Mouse (Mus musculus): ENCODE data around the gene Kif6. TPM values are rescaled to one million over a fixed set of nuclear protein-coding genes. Genes with fewer than 3 reads are reported as not detected.

The Kif6 gene
- total and polyA plus RNA-seq, 3 experiments, result 2.1 to 2.6 (median 2.3) TPM

GRCm38 (mm10) chr17:49628875-49629274 lies 13.9 kb downstream of the Kif6 start:
- Histone ChIP-seq H3K4me3 (no peak overlapping the region), H3K79me2 (replicated peaks; ENCODE audit: control insufficient read depth, insufficient read depth, low read length) (no peaks in the 10 kb centered on the region), H3K9ac (ENCODE audit: low read depth, low read length) (no peak overlapping the region), H3K27ac (no peak overlapping the region), H3K36me3 (ENCODE audit: control insufficient read depth, insufficient read depth, low read length) (no peaks in the 10 kb centered on the region), H3K27me3 (ENCODE audit: control insufficient read depth, insufficient read depth, low read length) (no peaks in the 10 kb centered on the region), H3K4me1 (ENCODE audit: control insufficient read depth, insufficient read depth, low read length) (peaks cover 1% of the 10 kb centered on the region; the same call in 1 of the 2 replicates)
- TF ChIP-seq POLR2A (IDR thresholded peaks at IDR 0.05; ENCODE audit: insufficient read depth, low read depth, low read length) (no peak), CTCF (IDR thresholded peaks at IDR 0.05) (0 out of 2 replicates have a peak, but pooled peaks have one; percentile 18)
- WGBS, result 93% methylated on average over 8 of the region's 8 CpGs
- intact Hi-C loops (cut with DNase I), result no loop called here
- no peak for DNase-seq

- H3K4me1 ChIP-seq (ENCODE audit: control insufficient read depth, insufficient read depth, low read length), result no peaks in the 10 kb centered on the region
- no peaks in the 10 kb centered on the region for H3K27me3 ChIP-seq (ENCODE audit: control insufficient read depth, insufficient read depth, low read length)
- no peak overlapping the region for H3K9ac ChIP-seq (ENCODE audit: low read depth, low read length)
- no peak for DNase-seq
- no peaks in the 10 kb centered on the region for H3K36me3 ChIP-seq (ENCODE audit: control insufficient read depth, insufficient read depth, low read length)
- no peak for TF ChIP-seq CTCF (IDR thresholded peaks at IDR 0.05)
- no peak for TF ChIP-seq POLR2A (IDR thresholded peaks at IDR 0.05; ENCODE audit: insufficient read depth, low read depth, low read length)
- no peak for TF ChIP-seq EP300 (IDR thresholded peaks at IDR 0.05; ENCODE audit: insufficient read depth, low read depth, low read length)
- H3K4me3 ChIP-seq, result no peak overlapping the region
- no peak overlapping the region for H3K27ac ChIP-seq
- no peaks in the 10 kb centered on the region for H3K79me2 ChIP-seq (replicated peaks; ENCODE audit: control insufficient read depth, insufficient read depth, low read length)
- WGBS, result 54% methylated on average over 8 of the region's 8 CpGs
- intact Hi-C loops (cut with DNase I), result no loop called here
Measured at GRCm38 (mm10) chr17:49633041-49633440, 18.1 kb downstream of the Kif6 start.

- 89% methylated on average over 6 of the region's 6 CpGs for WGBS
- no peak overlapping the region for H3K9ac ChIP-seq (ENCODE audit: low read depth, low read length)
- no peaks in the 10 kb centered on the region for H3K4me1 ChIP-seq (ENCODE audit: control insufficient read depth, insufficient read depth, low read length)
- H3K27me3 ChIP-seq (ENCODE audit: control insufficient read depth, insufficient read depth, low read length), result no peaks in the 10 kb centered on the region
- no peak overlapping the region for H3K27ac ChIP-seq
- no peak for DNase-seq
- intact Hi-C loops (cut with DNase I), result no loop called here
- TF ChIP-seq POLR2A (IDR thresholded peaks at IDR 0.05; ENCODE audit: insufficient read depth, low read depth, low read length) (no peak), CTCF (IDR thresholded peaks at IDR 0.05) (no peak), EP300 (IDR thresholded peaks at IDR 0.05; ENCODE audit: insufficient read depth, low read depth, low read length) (no peak)
- H3K79me2 ChIP-seq (replicated peaks; ENCODE audit: control insufficient read depth, insufficient read depth, low read length), result no peaks in the 10 kb centered on the region
- H3K36me3 ChIP-seq (ENCODE audit: control insufficient read depth, insufficient read depth, low read length), result no peaks in the 10 kb centered on the region
- no peak overlapping the region for H3K4me3 ChIP-seq
Measured at GRCm38 (mm10) chr17:49641903-49642302, 27.0 kb downstream of the Kif6 start.

- no peaks in the 10 kb centered on the region for H3K27me3 ChIP-seq (ENCODE audit: control insufficient read depth, insufficient read depth, low read length)
- no peak overlapping the region for H3K9ac ChIP-seq (ENCODE audit: low read depth, low read length)
- no peak for DNase-seq
- intact Hi-C loops (cut with DNase I), result no loop called here
- no peaks in the 10 kb centered on the region for H3K4me1 ChIP-seq (ENCODE audit: control insufficient read depth, insufficient read depth, low read length)
- 65% methylated on average over 8 of the region's 8 CpGs for WGBS
- TF ChIP-seq POLR2A (IDR thresholded peaks at IDR 0.05; ENCODE audit: insufficient read depth, low read depth, low read length), result no peak
- no peak for TF ChIP-seq CTCF (IDR thresholded peaks at IDR 0.05)
- no peak for TF ChIP-seq EP300 (IDR thresholded peaks at IDR 0.05; ENCODE audit: insufficient read depth, low read depth, low read length)
- H3K36me3 ChIP-seq (ENCODE audit: control insufficient read depth, insufficient read depth, low read length), result no peaks in the 10 kb centered on the region
- H3K27ac ChIP-seq, result no peak overlapping the region
- H3K79me2 ChIP-seq (replicated peaks; ENCODE audit: control insufficient read depth, insufficient read depth, low read length), result no peaks in the 10 kb centered on the region
- no peak overlapping the region for H3K4me3 ChIP-seq
Measured at GRCm38 (mm10) chr17:49642336-49642735, 27.4 kb downstream of the Kif6 start.

GRCm38 (mm10) chr17:49642889-49643490 lies 28.1 kb downstream of the Kif6 start:
- no peaks in the 10 kb centered on the region for H3K36me3 ChIP-seq (ENCODE audit: control insufficient read depth, insufficient read depth, low read length)
- no peak overlapping the region for H3K4me3 ChIP-seq
- TF ChIP-seq CTCF (IDR thresholded peaks at IDR 0.05) (peak; percentile 38), POLR2A (IDR thresholded peaks at IDR 0.05; ENCODE audit: insufficient read depth, low read depth, low read length) (no peak)
- no peaks in the 10 kb centered on the region for H3K27me3 ChIP-seq (ENCODE audit: control insufficient read depth, insufficient read depth, low read length)
- intact Hi-C loops (cut with DNase I), result no loop called here
- H3K4me1 ChIP-seq (ENCODE audit: control insufficient read depth, insufficient read depth, low read length), result no peaks in the 10 kb centered on the region
- no peak overlapping the region for H3K27ac ChIP-seq
- DNase-seq, result no peak
- no peaks in the 10 kb centered on the region for H3K79me2 ChIP-seq (replicated peaks; ENCODE audit: control insufficient read depth, insufficient read depth, low read length)
- 83% methylated on average over 11 of the region's 11 CpGs for WGBS
- H3K9ac ChIP-seq (ENCODE audit: low read depth, low read length), result no peak overlapping the region

GRCm38 (mm10) chr17:49646267-49646666 lies 31.3 kb downstream of the Kif6 start:
- H3K79me2 ChIP-seq (replicated peaks; ENCODE audit: control insufficient read depth, insufficient read depth, low read length), result no peaks in the 10 kb centered on the region
- H3K36me3 ChIP-seq (ENCODE audit: control insufficient read depth, insufficient read depth, low read length), result no peaks in the 10 kb centered on the region
- no peak overlapping the region for H3K27ac ChIP-seq
- no peaks in the 10 kb centered on the region for H3K4me1 ChIP-seq (ENCODE audit: control insufficient read depth, insufficient read depth, low read length)
- no peak for TF ChIP-seq EP300 (IDR thresholded peaks at IDR 0.05; ENCODE audit: insufficient read depth, low read depth, low read length)
- no peak for TF ChIP-seq CTCF (IDR thresholded peaks at IDR 0.05)
- TF ChIP-seq POLR2A (IDR thresholded peaks at IDR 0.05; ENCODE audit: insufficient read depth, low read depth, low read length), result no peak
- H3K4me3 ChIP-seq, result no peak overlapping the region
- no peak for DNase-seq
- intact Hi-C loops (cut with DNase I), result no loop called here
- H3K9ac ChIP-seq (ENCODE audit: low read depth, low read length), result no peak overlapping the region
- 92% methylated on average over 5 of the region's 5 CpGs for WGBS
- no peaks in the 10 kb centered on the region for H3K27me3 ChIP-seq (ENCODE audit: control insufficient read depth, insufficient read depth, low read length)

All from heart, adult 2 months (tissue).